12 mouse cellular contexts compared by ENCODE assay signal in genomic region chr10:40091455-40091854, GRCm38 (mm10).
"Had no signal": no experiment of that assay in that cellular context is flagged by ENCODE, and none has a peak within 500 bp of the region (broad histone marks: within the 10 kb centered on the region; RNA-seq: fewer than 3 reads in every experiment).

No protein-coding gene starts in this region.

- H3K36me3 ChIP-seq: midbrain, embryonic 15.5 days; neural tube, embryonic 12.5 days had no signal

- DNase-seq: layer of hippocampus, adult 9-11 months; layer of hippocampus, postnatal 36 days; thymus, postnatal 4 days had no signal

- H3K4me3 ChIP-seq: liver, embryonic 15.5 days; megakaryocyte, embryonic 14.5 days; midbrain, embryonic 15.5 days; neural tube, embryonic 12.5 days had no signal

- H3K27ac ChIP-seq: kidney, postnatal 0 days; liver, embryonic 15.5 days; macrophage; midbrain, embryonic 15.5 days; neural tube, embryonic 12.5 days; stomach, postnatal 0 days had no signal

- H3K27me3 ChIP-seq: liver, embryonic 15.5 days; megakaryocyte, embryonic 14.5 days; midbrain, embryonic 15.5 days; neural tube, embryonic 12.5 days had no signal

- ATAC-seq: midbrain, embryonic 15.5 days had no signal

- H3K4me2 ChIP-seq: liver, embryonic 11.5 days; liver, embryonic 15.5 days; midbrain, embryonic 11.5 days; midbrain, embryonic 15.5 days; neural tube, embryonic 12.5 days had no signal

- H3K9ac ChIP-seq: liver, embryonic 15.5 days; midbrain, embryonic 15.5 days; neural tube, embryonic 12.5 days had no signal

- H3K9me3 ChIP-seq: liver, embryonic 15.5 days; midbrain, embryonic 15.5 days; neural tube, embryonic 12.5 days had no signal

- H3K4me1 ChIP-seq: midbrain, embryonic 15.5 days; neural tube, embryonic 12.5 days had no signal
